Mouse (Mus musculus): ENCODE measurements around the gene P2rx4. TPM values are rescaled to one million over a fixed set of nuclear protein-coding genes. Genes with fewer than 3 reads are reported as not detected.

The P2rx4 gene
- polyA plus RNA-seq, 1 experiment from 2014 or later, result 16.6 TPM

Small RNA genes within 50 kb of the gene (microRNA-seq; reads per million reads assigned to microRNA genes)
- not detected for gene Mir8115

Other genes with a start within 250 kb of the P2rx4 start
- 31.3 and 37.3 TPM in 2 replicates for gene Atp2a2, start 205.3 kb upstream of the P2rx4 start, polyA plus RNA-seq (2015; fragmentation: Nextera tagmentation; extraction: Ambion mirVana)
- 36.3 and 37.3 TPM in 2 replicates for gene Ift81, start 93.0 kb upstream of the P2rx4 start, polyA plus RNA-seq (2015; fragmentation: Nextera tagmentation; extraction: Ambion mirVana)
- 3.1 and 3.3 TPM in 2 replicates for gene P2rx7, start 63.6 kb upstream of the P2rx4 start, polyA plus RNA-seq (2015; fragmentation: Nextera tagmentation; extraction: Ambion mirVana)
- 35.0 and 36.4 TPM in 2 replicates for gene Camkk2, start 71.9 kb downstream of the P2rx4 start, polyA plus RNA-seq (2015; fragmentation: Nextera tagmentation; extraction: Ambion mirVana)
- 431 and 432 TPM in 2 replicates for gene Anapc5, start 113.8 kb downstream of the P2rx4 start, polyA plus RNA-seq (2015; fragmentation: Nextera tagmentation; extraction: Ambion mirVana)
- 30.9 and 31.9 TPM in 2 replicates for gene Rnf34, start 142.5 kb downstream of the P2rx4 start, polyA plus RNA-seq (2015; fragmentation: Nextera tagmentation; extraction: Ambion mirVana)

Measured in lung, embryonic 15.5 days (tissue).